Mouse (Mus musculus) frontal cortex, postnatal 36 days (tissue): ENCODE measurements around the gene Acsbg1.
"Not testable (repeated sequence)": the region's sequence is repeated elsewhere in the genome, so short reads cannot be mapped to it uniquely, and the experiment has no call there.

Source experiments
- DNase-seq, 2 experiments: peaks; one replicate each; pipeline ENCODE4 v3.0.0; 2022; ENCODE audit warnings: low spot score in 2 of 2

The Acsbg1 gene

DNA sequence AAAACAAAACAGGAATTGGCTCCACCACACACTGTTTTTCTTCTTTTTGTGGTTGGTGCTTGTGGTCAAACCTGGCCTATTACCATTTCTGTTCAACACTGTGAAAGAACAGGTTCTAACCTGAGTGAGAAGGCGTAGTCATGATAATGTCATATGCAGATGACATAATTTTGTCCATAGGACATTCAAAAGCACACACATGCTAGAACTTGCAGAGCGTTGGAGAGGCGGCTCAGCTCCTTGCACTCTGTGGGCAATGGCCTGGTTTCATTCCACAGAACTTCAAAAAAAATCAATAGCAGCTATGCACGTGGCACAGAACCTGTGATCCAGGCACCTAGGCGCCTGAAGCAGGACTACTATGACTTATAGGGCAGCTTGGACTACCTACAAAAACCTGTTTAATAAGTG lies 48.9 kb downstream of the Acsbg1 start:
- no peak for DNase-seq

DNA sequence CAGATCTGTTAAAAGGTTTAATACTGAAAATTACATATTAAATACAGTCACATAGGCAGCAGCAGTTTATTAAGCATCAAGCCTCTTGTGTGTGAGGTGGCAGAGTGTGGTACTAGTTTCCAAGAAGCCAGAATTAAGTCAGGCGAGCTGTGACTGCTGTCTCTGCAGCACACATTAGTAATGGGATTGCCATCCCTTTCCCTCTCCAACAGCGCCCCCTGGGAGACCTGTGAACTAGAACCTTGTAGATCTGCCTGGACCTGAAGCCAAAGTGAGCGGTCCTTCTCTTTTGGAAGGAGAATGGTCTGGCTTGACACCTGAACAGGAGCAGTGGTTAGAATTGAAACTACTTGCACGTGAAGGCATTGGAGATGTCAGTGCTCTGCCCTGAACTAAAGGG lies 56.8 kb downstream of the Acsbg1 start:
- peak; percentile 27 to 54 for DNase-seq

GRCm38 (mm10) chr9:54604131-54604654 lies 57.5 kb downstream of the Acsbg1 start:
- DNase-seq: no peak

DNA sequence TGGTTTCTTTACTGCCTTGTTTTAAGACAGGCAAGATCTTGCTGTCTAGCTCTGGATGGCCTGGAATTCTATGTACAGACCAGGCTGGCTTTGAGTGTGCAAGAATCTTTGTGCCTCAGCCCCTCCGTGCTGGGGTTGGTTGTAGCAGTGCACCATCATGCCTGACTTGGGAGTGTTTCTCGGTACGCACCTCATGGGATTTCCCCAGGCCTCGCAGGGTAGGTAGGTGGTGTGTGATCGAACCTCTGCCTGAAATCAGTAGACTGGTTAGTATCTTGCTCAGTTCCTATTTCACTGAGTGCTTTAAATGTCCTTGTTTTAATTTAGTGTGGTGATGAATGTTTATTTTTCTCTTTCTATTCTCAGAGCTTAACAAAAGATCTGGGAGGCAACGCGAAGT lies 58.8 kb downstream of the Acsbg1 start:
- DNase-seq: no peak

- peak in 1 of 2 experiments; percentile 19 for DNase-seq
Observed at GRCm38 (mm10) chr9:54602386-54602785, 59.3 kb downstream of the Acsbg1 start.

GRCm38 (mm10) chr9:54596752-54597465 lies 64.8 kb downstream of the Acsbg1 start:
- no peak for DNase-seq

DNA sequence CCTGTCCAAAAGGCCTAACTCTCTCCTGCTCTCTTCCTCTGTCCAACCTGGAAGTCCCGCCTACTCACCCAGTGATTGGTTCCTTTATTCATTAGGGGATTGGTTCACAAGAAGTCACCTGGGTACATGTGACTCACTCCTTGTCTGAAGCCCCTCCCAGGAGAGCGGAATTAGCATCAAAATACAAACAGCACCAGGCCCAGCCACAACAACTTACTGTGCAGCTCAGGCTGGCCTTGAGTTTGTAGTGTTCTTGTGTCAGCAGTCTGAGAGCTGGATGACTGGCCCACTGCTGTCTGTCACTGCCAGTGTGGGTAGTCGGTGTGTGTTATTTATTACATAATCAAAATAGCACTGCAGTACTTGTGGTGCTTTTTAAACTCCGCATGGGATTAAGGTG lies 68.0 kb downstream of the Acsbg1 start:
- not testable (repeated sequence) for DNase-seq

DNA sequence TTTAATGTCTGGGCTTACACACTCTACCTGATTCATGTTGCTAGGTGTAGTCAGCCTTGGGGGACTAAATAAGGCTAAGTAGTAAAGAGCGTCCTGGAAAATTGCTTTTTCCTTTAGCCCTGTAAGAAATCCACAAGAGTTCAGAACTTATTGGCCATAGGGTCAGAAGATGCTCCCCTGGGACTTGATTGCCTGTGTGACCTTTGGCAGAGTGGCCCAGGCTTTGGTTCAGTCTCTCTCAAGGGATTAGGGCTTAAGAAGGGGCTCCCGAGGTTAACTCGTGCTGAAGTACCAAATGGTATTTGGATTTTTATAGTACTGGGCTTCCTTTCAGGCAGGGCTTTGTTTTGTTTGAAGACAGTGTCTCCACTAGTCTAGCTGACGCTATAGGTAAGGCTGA lies 73.8 kb downstream of the Acsbg1 start:
- no peak for DNase-seq

DNA sequence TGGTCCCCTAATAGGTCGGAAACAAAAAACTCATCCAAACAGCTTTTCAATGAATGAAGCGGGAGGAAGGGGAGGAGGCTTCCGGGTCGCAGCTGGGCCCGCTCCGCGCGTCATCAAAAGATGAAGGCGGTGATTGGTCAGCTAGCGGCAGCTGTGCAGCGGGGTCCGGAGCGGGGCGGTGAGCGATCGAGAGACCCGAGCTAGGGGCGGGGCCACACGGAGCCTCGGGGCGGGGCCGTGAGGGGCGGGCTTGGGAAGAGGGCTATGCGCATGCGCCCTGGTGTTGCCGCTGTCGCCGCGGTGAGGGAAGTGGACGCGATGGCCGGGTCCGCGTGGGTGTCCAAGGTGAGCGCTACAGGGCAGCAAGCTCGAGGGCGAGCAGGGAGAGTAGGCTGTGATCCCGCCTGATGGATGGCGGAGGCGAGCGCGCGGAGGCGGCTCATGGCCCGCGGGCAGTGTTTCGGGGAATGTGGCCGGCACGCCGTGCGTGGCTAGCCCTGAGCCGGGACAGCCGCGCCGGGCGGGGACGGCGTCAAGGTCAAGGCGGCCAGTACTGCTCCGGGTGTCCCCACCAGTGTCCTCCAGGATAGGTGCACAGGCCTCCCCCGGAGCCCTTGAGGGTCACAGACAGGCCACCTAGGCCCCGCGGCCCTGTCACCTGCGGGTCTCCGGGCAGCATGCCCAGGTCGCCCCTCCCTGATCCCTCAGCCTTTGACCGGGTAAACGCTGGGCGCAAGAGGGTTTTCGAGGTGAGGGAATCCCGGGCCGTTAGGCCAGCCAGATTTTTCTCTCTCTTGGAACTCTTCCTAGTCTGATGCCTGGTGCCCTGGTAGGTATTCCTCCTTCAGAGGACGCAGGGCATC lies 75.2 kb downstream of the Acsbg1 start, which contains the start of gene Idh3a:
Idh3a (plus strand) TSS at position 136 of the 863 bp plus-strand sequence.
- peak; percentile 97 for DNase-seq

- DNase-seq: no peak
Observed at GRCm38 (mm10) chr9:54585839-54586198, 75.9 kb downstream of the Acsbg1 start.

GRCm38 (mm10) chr9:54584127-54584526 lies 77.5 kb downstream of the Acsbg1 start:
- not testable (repeated sequence) for DNase-seq

DNA sequence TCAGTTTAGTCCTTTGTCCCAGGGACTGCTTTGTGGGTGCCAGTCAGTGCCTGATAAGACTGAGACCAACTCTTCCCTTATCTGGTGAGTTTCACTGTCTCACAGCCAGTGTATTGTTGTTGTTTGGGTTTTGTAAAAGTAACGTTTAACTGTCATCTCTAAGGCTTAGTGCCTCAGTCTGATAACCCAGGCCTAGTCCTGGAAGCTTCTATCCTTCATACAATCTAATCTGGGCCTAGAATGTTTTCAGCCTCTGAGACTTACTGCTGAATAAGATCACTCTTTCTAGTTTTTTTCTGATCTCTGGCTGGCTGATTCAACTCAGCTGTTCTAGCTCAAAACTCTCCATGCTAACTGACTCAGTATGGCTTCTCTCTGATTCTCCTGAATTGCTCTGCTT lies 78.0 kb downstream of the Acsbg1 start:
- no peak for DNase-seq

GRCm38 (mm10) chr9:54571130-54571839 lies 90.4 kb downstream of the Acsbg1 start:
- DNase-seq: no peak

DNA sequence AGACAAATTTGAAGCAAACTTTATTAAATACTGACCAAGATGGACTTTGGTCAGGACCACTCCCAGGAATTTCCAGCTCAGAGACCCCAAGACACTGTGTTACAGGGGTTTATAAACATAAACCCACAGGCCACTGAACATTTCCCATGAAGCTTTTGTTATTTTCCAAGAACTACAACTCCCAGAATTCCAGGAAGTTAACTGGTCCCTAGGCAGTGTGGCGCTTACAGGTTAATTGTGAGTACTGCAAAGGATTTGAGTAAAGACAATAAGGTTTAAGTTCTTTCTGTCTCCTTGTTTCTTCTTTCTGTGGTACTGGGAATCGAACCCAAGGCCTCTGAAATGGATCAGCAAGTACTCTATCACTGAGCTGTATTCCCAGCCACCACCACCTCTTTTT lies 92.9 kb downstream of the Acsbg1 start:
- no peak for DNase-seq

DNA sequence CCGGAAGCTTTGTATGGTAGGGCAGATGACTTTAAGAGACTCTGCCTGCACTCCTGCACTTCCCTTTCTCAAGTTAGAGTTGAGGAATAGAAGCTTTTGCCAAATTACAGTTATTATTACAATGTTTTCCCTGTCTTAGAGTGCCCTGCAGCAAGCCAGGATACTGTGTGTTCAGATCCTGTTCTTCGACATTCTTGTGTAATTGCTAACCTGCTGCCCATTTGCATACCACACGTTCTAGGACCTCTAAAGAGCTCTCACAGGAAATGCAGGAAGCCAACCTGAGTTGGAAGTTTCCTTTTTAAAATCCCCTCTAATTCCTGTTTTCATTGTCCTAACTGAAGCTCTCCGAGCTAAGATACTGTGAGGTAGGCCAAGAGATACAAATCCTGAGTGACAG lies 94.7 kb downstream of the Acsbg1 start:
- DNase-seq: no peak

GRCm38 (mm10) chr9:54560831-54561601 lies 100.7 kb downstream of the Acsbg1 start:
- no peak for DNase-seq

DNA sequence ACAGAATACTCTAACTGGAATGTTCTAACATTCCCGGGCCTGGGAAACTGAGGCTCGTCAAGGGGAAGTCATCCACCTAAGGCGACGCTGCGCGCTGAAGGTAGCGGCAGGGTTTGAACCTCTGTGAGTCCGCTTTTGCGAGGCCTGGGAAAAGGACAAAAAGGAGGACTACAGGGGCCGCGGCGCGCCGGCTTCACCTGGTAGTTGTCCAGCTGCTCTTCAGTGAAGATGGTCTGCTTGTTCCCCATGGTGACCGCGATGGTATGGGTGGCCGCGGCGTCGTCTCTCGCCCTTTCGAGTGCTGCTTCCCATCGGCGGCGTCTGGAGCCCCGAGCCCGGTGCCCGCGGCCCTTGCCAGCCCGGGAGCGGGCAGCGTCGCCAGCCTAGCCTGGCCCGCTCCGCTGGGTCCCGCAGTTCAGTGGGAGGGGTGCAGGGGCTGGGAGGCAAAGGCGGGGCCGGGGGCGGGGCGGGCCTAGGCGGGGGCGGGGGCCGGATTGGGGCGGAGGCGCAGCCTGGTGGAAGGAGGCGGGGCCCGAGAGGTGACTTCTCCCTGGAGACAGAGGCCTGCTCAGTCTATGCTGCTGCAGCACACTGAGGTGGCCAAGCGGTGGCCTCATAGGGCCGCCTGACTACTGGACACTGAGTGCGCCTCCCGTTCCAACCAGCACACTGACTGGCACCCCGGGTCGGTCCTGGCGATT lies 101.7 kb downstream of the Acsbg1 start, which contains the start of gene Cib2:
Cib2 (minus strand) TSS at position 448 of the 701 bp plus-strand sequence.
- peak; percentile 59 to 67 for DNase-seq

- no peak for DNase-seq
Observed at GRCm38 (mm10) chr9:54558731-54559130, 102.9 kb downstream of the Acsbg1 start.

DNA sequence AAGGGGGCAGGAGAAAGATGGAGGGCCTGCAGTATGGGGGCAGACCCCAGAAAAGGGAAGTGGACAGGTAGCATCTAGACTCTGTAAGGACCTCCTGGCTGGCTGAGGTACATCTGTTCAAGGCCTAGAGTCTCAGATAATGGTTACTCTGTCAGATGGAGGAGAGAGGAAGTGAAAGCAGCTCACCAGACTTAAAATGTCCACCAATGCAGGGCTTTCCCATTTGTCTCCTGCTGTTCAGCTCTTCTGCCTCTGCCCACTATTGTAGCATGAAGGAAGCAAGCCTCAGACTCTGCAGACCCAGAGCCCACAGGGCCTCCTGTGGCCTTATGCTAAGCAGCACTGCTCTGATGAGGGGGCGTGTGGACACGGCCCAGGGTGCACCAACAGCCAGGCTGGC lies 106.6 kb downstream of the Acsbg1 start:
- no peak for DNase-seq
